In genomic region chr7:118314228-118314658, GRCm38 (mm10) we compare ENCODE assay signal across 8 mouse cellular contexts.
DNase-seq lines count a peak whose midpoint lies in the region; ATAC-seq lines count a peak whose summit lies in the region.

No protein-coding gene starts in this region.

- peak; percentile 96 for ATAC-seq in frontal cortex, adult (ENCODE audit: low TSS enrichment)

- no peak for DNase-seq in frontal cortex, postnatal 25 days (ENCODE audit: low spot score in 2 of 2)
- DNase-seq in cerebellum, adult 11-12 months = peak; percentile 63
- DNase-seq in layer of hippocampus, adult 9-10 months (ENCODE audit: low spot score) = peak; percentile 43
- DNase-seq in right cerebral cortex, postnatal 25 days = peak; percentile 44
- DNase-seq in thymus, postnatal 4 days = no peak
- no peak for DNase-seq in heart, adult 9 months (ENCODE audit: low spot score in 2 of 2)
- no peak for DNase-seq in thymus, postnatal 25 days

Comparison
In these comparisons a context has a peak if more than half of its experiments do, and no peak if none do; other contexts are left out.
1. DNase-seq: peak in cerebellum, adult 11-12 months (single experiment), layer of hippocampus, adult 9-10 months (single experiment) and right cerebral cortex, postnatal 25 days (single experiment); none in frontal cortex, postnatal 25 days (0 of 2), thymus, postnatal 4 days (single experiment), heart, adult 9 months (0 of 2) and thymus, postnatal 25 days (single experiment).